Mouse (Mus musculus) 3134 (cell line): Measurements from ENCODE around the gene Capns1.
"Not testable (repeated sequence)": the region's sequence is repeated elsewhere in the genome, so short reads cannot be mapped to it uniquely, and the experiment has no call there.

Experiments used
- DNase-seq: peaks from one replicate; pipeline ENCODE4 v3.0.0-alpha.2; 2011; ENCODE audit warnings: low spot score; ENCODE audit not compliant: insufficient read length; ENCODE audit errors: extremely low read depth

Capns1 gene

GRCm38 (mm10) chr7:30204380-30204779, 5.8 kb upstream of the Capns1 start:
- DNase-seq, result no peak

- DNase-seq, result peak; percentile 41
Measured at GRCm38 (mm10) chr7:30202895-30203690, 4.5 kb upstream of the Capns1 start.

- DNase-seq, result not testable (repeated sequence)
Measured at GRCm38 (mm10) chr7:30200661-30201060, 2.0 kb upstream of the Capns1 start.

GRCm38 (mm10) chr7:30200200-30200599, 1.6 kb upstream of the Capns1 start:
- DNase-seq, result no peak

DNA sequence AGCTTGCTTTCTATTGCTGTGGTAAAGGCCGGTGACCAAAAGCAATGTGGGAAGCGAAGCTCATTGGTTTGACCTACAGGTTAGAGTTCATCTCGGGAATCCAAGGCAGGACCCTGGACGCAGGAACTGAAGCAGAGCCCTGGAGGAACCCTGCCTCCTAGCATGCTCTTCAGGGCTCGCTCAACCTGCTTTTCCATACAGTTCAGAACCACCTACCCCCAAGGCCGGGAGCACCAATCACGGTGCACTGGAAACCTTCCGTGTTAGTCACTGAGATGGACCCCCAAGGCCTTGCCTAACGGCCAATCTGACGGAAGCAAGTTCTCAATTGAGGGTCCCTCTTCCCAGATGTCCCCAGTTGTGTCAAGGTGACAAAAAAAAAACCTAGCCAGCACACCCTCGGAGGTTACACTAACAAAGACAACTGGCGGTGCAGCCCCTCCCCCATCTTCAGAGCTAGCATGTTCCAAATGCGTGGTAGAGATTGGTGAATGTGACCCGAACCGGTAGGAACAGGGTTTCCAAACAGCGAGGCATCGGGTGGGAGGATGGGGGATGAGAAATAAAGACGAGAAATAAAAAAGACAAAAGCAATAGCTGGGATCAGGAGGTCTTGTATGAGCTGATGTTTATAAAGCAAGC, 1.0 kb upstream of the Capns1 start:
- no peak for DNase-seq

GRCm38 (mm10) chr7:30197592-30198129, 950 bp downstream of the Capns1 start:
- peak; percentile 28 for DNase-seq

DNA sequence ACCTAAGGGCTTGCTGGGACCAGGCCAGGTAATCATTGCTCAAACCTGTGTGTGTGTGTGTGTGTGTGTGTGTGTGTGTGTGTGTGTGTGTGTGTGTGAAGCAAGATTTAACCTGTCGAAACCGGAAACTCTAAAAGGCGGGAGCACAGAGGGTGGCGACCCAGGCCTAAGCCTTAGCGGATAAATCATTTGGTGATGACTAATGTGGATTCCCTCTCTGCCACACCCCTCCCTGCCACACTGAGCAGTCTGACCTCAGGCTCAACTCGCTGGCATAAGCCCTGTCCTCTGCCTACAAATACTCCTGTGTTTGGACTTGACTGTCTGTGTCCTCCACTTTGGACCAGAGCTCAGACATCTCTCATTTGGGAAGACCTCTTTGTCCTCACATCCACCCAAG, 2.4 kb downstream of the Capns1 start:
- DNase-seq, result peak; percentile 71

- no peak for DNase-seq
Measured at GRCm38 (mm10) chr7:30195461-30195860, 3.1 kb downstream of the Capns1 start.

GRCm38 (mm10) chr7:30194884-30195283, 3.7 kb downstream of the Capns1 start:
- peak; percentile 96 for DNase-seq

DNA sequence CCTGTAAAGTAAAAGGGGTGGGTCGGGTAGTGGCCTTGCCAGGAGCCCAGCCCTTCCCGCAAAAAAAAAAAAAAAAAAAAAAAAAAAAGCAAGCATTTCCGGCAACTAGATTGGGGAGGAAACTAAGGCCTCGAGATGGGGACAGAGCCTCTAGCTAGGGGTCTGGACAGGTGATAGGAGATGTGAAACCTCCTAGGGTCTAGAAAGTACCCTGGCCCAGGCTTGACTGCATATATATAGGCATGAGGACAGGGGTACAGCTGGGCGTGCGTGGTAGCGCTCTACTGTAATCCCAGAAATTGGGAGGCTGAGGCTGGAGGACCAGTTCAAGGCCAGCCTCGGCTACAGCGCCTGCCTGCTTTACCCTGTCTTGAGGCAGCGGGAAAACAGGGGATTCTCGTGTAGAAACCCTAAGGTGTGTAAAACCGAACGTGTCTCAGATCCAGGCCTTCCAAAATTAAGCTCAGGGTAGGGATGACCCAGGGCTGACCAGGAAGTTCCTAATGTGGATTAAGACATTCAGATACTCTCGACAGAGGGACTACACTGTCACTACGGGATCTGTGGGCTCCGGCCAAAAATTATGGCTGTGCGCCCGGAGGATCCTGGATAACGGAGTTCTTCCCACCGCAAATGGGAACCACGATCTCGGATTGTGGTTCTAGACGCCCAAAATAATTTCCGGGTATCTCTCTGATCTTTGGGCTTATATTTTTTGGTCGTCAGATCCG, 4.3 kb downstream of the Capns1 start:
- DNase-seq, result peak; percentile 37

- peak; percentile 66 for DNase-seq
Measured at GRCm38 (mm10) chr7:30193581-30194100, 5.0 kb downstream of the Capns1 start.

DNA sequence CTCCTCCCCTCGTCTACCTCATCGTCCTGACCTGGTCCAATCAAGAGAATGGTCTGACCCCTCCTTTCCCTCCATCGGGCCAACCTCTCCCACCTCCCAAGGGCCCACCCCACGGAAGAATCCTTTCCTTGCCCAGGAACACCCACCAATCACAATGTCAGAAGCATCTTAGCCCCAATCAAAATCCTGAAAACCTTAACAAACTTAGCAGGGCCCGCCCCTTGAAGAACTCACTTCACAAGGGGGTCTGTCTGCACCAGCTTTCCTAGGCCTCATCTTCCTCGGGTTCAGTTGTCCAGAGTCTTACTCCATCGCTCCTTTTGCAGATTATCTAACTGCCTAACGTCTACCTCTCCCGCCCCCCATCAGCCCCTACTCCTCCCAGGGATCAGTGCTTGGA, 5.6 kb downstream of the Capns1 start:
- no peak for DNase-seq

DNA sequence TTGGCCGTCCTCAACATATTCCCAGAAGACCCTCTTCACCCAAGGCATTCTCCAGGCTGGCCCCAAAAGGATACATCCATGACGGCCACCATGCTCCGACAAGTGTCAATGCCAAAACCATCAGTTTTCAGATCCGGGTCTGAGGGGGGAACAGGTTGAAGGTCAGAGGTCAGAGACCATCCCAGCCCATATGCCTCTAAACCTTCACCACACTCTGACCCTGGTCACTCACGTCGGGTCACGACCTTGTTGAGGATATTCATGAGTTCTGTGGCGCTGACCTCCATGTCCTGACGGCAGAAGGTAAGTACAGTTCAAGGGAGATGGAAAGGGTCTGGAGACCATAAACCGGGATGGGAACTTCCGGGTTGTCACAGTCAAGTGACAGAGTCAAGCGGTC, 6.5 kb downstream of the Capns1 start:
- DNase-seq, result no peak

DNA sequence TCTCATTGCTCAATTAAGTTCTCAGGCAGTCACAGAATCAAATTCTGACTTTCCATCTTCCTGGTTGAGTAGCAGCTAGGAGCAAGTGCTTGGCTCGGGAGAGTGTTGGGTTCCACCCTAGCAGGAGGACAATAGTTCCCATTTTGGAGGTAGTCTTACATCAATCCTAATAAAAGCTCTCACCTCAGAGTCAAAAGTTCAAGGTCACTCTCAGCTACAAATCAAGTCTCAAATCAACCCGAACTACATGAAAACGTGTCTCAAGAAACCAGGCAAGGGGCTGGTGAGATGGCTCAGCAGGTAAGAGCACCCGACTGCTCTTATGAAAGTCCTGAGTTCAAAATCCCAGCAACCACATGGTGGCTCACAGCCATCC, 9.5 kb downstream of the Capns1 start:
- no peak for DNase-seq

DNA sequence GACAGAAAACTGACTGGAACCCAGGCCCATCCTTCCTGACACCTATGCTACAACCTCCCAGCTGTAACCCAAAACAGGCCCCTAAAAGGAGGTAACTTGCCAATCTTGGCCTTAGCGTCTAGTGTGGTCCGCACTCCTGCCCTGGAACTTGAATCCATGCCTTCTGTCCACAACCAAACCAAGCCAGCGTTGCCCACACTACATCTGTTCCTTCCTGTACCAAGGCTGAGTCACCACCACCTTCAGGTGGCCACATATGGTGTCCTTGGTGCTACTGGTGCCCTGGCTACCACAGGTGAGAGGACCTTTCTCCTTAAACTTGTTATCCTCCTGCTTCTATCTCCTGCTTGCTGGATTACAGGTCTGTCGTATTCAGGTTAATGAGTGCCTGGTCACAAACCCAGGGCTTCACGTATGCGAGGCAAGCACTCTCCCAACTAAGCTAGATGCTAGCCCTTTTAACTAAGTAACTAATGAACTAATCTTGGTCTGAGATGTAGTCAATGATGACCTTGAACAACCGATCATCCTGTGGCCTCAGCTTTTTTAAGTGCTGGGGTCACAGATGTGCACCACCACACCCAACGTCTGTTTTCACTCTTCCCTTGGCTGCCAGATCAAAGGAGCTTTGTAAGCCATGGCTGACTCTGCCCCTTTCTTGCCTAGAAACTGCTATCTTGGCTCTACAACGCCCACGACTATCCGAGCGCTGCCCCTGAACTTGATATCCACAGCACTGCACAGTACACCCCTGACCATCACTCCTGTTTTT, 10.1 kb downstream of the Capns1 start:
- no peak for DNase-seq

- no peak for DNase-seq
Measured at GRCm38 (mm10) chr7:30184641-30185348, 13.8 kb downstream of the Capns1 start.

- DNase-seq, result peak; percentile 83
Measured at GRCm38 (mm10) chr7:30183879-30184289, 14.7 kb downstream of the Capns1 start, which contains the start of gene Cox7a1. TSS of gene Cox7a1 (plus strand) at chr7:30184144.

GRCm38 (mm10) chr7:30183189-30183588, 15.4 kb downstream of the Capns1 start:
- not testable (repeated sequence) for DNase-seq

- not testable (repeated sequence) for DNase-seq
Measured at GRCm38 (mm10) chr7:30181929-30182328, 16.7 kb downstream of the Capns1 start.

GRCm38 (mm10) chr7:30181308-30181707, 17.3 kb downstream of the Capns1 start:
- DNase-seq, result no peak
